Mouse (Mus musculus): ENCODE data around the gene Zbtb33. TPM values are rescaled to one million over a fixed set of nuclear protein-coding genes. Genes with fewer than 3 reads are reported as not detected.
"Not testable (repeated sequence)": the region's sequence is repeated elsewhere in the genome, so short reads cannot be mapped to it uniquely, and the experiment has no call there.

Zbtb33 gene
- 3.6 and 3.8 TPM in 2 replicates for polyA plus RNA-seq (2015; fragmentation: Nextera tagmentation; extraction: Ambion mirVana)

DNA sequence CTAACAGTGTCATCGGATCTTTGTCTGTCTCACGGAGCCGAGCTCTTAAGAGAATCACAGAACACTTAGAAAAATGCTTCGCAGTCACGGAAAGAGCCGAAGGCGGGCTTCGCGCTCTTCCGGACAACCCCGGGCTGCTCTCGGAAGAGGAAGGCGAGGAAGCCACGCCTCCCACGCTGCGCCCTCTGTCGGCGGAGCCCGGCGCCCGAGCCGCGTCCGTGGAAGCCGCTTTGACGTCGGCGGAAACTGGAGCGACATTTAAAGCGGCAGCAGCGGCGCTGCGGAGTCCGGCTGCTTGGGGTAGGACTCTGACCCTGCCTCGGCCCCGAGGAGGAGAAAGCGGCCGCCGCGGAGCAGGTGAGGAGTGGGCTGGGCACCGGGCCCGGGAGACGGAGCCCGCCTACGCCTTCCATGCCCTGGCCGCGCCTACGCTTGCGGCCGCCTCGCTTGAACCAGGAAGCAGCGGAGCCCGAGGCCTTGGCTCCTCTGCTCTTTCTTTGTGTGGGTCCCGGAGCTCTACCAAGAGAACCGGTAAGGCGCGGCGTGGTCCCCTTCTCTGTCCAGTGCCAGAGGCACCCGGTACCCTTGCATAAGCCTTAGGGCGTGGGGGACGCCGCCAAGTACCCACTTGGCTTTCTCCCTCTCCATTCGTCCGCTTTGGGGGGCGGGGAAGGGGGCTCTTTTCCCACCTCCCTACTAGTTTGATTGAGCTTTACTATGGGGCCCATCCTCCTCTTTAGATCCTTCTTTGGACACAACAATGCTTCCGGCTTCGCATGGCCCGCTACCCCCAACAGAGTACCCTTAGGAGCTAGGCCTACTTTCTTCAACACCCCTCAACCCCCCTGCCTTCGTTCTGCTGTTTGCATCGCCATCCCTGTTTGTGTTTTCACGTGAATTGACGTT is at the start of gene Zbtb33:
Gene Zbtb33, plus strand, starts transcription at position 242 of the 906 bp plus-strand sequence.
- no peaks in the 10 kb centered on the region for H3K36me3 ChIP-seq
- 21% methylated on average over 64 of the region's 72 CpGs for WGBS

DNA sequence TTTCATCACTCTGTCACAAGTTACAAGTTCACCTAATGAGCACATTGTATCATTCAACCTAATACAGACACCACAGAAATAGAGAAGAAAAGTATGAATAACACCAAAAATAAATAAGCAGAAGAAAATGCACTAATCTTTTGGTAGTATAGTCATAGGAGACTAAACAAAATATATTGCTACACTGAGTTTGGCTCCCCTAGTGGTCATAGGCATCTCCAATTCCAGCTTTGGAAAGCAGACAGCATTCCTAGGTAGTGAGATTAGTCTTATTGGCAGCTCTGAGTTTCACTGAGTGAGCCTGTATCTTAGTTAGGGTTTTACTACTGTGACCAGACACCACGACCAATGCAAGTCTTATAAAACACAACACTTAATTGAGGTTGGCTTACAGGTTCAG is 30.5 kb upstream of the Zbtb33 start:
- Histone ChIP-seq H3K4me2 (replicated peaks) (no peak overlapping the region), H3K9ac (no peak overlapping the region), H3K4me1 (replicated peaks) (no peaks in the 10 kb centered on the region), H3K9me3 (no peaks in the 10 kb centered on the region), H3K27ac (no peak overlapping the region), H3K36me3 (no peaks in the 10 kb centered on the region), H3K4me3 (replicated peaks) (no peak overlapping the region), H3K27me3 (replicated peaks) (no peaks in the 10 kb centered on the region)
- ATAC-seq: no peak
- 57% methylated on average over 1 of the region's 1 CpGs for WGBS

More for the DNA sequence above, at the start of gene Zbtb33:
- Histone ChIP-seq H3K4me1 (replicated peaks) (no peaks in the 10 kb centered on the region), H3K27me3 (replicated peaks) (no peaks in the 10 kb centered on the region), H3K4me3 (replicated peaks) (peak within 1 kb of the TSS; percentile 55), H3K27ac (peak within 1 kb of the TSS; percentile 86), H3K9ac (peak within 1 kb of the TSS; percentile 58), H3K4me2 (replicated peaks) (peak within 1 kb of the TSS; percentile 56), H3K9me3 (no peaks in the 10 kb centered on the region)
- ATAC-seq: peak; percentile 98

DNA sequence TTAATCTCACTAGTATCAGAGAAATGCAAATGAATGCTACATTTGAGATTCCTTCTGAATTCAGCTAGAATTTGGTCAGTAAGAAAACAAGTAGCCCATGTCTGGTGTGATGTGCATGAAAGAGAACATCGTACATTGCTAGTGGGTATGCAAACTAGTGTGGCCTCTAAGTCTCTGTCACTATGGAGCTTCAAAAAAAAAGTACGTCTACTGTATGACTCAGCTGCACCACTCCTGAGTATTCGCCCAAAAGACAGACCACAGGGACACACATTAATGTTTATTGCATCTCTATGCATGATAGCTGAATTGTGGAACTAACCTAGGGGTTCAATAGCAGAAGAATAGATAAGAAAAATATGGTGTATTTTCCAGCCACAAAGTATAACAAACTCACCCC is 24.3 kb upstream of the Zbtb33 start:
- Histone ChIP-seq H3K4me2 (replicated peaks) (no peak overlapping the region), H3K4me1 (replicated peaks) (no peaks in the 10 kb centered on the region), H3K4me3 (replicated peaks) (no peak overlapping the region), H3K9ac (no peak overlapping the region), H3K27me3 (replicated peaks) (no peaks in the 10 kb centered on the region), H3K9me3 (no peaks in the 10 kb centered on the region), H3K27ac (no peak overlapping the region), H3K36me3 (no peaks in the 10 kb centered on the region)
- WGBS: 83% methylated on average over 3 of the region's 3 CpGs
- no peak for ATAC-seq

DNA sequence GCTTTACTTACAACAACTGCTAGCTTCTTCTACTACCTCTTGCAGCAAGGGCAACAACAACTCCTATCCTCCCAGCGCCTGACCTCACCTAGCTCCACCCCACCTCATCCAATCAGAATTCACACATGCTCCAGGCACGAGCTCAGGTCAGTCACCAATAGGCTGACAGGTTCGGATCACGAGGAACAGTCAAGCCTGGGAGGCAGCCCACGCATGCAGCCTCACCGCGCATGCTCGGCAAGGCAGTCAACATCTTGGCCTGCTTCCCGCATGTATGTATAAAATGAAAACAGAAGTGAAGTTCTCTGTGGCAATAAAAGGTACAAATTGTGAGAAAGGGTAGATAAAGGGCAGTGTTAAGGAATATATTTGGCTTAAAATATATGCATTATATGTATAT is 23.5 kb upstream of the Zbtb33 start:
- Histone ChIP-seq H3K27ac (no peak overlapping the region), H3K4me3 (replicated peaks) (no peak overlapping the region), H3K4me2 (replicated peaks) (no peak overlapping the region), H3K9me3 (no peaks in the 10 kb centered on the region), H3K27me3 (replicated peaks) (no peaks in the 10 kb centered on the region), H3K4me1 (replicated peaks) (no peaks in the 10 kb centered on the region), H3K9ac (no peak overlapping the region), H3K36me3 (no peaks in the 10 kb centered on the region)
- 71% methylated on average over 9 of the region's 9 CpGs for WGBS
- ATAC-seq: no peak

DNA sequence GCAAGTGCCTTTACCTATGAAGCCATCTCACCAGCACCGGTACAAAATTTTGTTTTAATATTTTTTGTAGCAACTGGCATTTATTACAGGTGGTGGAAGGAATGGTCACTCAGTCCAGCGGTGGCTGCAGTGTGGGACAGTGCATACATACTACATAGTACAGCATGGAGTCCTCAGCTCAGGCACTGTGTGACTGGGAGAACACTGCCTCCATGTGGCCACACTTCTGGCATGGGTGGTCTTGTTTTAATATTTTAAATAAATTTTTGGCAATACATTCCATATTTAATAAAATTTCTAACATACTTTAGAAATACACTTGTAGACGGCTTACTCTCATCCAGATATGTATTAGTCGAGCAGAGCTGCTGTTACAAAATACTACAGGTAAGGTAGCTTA is 23.0 kb upstream of the Zbtb33 start:
- no peak for ATAC-seq
- WGBS: 80% methylated on average over 4 of the region's 4 CpGs
- Histone ChIP-seq H3K27ac (no peak overlapping the region), H3K4me2 (replicated peaks) (no peak overlapping the region), H3K4me3 (replicated peaks) (no peak overlapping the region), H3K9ac (no peak overlapping the region), H3K9me3 (no peaks in the 10 kb centered on the region), H3K36me3 (no peaks in the 10 kb centered on the region), H3K27me3 (replicated peaks) (no peaks in the 10 kb centered on the region), H3K4me1 (replicated peaks) (no peaks in the 10 kb centered on the region)

DNA sequence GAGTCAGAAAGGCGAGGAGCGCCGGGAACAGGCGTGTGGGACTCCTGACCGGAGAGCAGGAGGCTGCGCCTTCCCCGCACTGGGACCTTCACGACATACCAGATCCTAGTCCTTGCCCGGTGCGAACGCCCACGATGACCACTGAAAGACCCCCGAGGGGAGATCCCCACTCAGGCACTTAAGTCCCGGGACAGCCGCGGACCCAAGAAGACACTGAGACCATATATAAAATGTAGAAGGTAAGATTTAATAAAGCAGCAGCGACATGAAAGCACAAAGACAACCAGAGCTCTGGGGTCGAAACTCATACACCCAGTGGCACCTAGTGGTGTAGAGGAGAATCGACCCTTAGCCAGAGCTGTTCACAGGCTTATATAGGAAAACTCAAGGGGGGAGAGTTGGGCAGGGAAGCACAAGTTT is 9.7 kb upstream of the Zbtb33 start:
- not testable (repeated sequence) for H3K27ac ChIP-seq; H3K4me1 ChIP-seq (replicated peaks); H3K36me3 ChIP-seq; H3K9me3 ChIP-seq; H3K9ac ChIP-seq; H3K27me3 ChIP-seq (replicated peaks)
- Histone ChIP-seq H3K4me3 (replicated peaks) (peak overlapping the region; percentile 21; the same call in 1 of the 2 replicates), H3K4me2 (replicated peaks) (peak overlapping the region; percentile 40)
- ATAC-seq: peak; percentile 80
- WGBS: 35% methylated on average over 19 of the region's 19 CpGs

DNA sequence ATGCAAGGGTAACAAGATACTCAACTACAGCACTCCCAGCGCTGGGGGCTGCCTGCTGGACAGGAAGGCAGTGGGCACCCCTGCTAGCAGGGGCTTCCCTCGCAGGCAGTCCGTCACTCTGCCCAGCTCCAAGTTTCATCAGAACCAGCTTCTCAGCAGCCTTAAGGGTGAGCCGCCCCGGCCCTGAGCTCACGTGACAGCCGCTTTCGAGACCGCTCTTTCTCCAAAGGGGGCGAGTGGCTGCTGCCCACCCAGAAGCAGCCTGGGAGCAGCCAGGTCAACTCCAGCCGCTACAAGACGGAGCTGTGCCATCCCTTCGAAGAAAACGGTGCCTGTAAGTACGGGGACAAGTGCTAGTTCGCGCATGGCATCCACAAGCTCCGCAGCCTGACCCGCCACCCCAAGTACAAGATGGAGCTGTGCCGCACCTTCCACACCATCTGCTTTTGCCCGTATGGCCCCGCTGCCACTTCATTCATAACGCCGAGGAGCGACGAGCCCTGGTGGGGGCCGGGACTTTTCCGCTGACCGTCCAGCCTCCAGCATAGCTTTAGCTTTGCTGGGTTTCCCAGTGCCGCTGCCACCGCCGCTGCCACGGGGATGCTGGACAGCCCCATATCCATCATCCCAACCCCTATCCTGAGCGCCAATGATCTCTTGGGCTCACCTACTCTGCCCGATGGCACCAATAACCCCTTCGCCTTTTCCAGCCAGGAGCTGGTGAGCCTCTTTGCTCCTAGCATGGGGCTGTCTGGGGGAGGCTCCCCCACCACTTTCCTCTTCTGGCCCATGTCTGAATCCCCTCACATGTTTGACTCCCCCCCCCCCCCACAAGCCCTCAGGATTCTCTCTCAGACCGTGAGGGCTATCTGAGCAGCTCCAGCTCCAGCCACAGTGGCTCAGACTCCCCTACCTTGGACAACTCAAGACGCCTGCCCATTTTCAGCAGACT is 8.7 kb upstream of the Zbtb33 start:
- peak overlapping the region; percentile 42 for H3K4me3 ChIP-seq (replicated peaks)
- no peaks in the 10 kb centered on the region for H3K4me1 ChIP-seq (replicated peaks)
- 25% methylated on average over 38 of the region's 38 CpGs for WGBS
- no peaks in the 10 kb centered on the region for H3K36me3 ChIP-seq
- H3K27ac ChIP-seq: 0 out of 2 replicates have a peak overlapping the region, but pooled peaks have one; percentile 27
- ATAC-seq: peak; percentile 72
- no peaks in the 10 kb centered on the region for H3K27me3 ChIP-seq (replicated peaks)
- H3K9me3 ChIP-seq: no peaks in the 10 kb centered on the region
- peak overlapping the region; percentile 30 for H3K9ac ChIP-seq
- H3K4me2 ChIP-seq (replicated peaks): peak overlapping the region; percentile 80

DNA sequence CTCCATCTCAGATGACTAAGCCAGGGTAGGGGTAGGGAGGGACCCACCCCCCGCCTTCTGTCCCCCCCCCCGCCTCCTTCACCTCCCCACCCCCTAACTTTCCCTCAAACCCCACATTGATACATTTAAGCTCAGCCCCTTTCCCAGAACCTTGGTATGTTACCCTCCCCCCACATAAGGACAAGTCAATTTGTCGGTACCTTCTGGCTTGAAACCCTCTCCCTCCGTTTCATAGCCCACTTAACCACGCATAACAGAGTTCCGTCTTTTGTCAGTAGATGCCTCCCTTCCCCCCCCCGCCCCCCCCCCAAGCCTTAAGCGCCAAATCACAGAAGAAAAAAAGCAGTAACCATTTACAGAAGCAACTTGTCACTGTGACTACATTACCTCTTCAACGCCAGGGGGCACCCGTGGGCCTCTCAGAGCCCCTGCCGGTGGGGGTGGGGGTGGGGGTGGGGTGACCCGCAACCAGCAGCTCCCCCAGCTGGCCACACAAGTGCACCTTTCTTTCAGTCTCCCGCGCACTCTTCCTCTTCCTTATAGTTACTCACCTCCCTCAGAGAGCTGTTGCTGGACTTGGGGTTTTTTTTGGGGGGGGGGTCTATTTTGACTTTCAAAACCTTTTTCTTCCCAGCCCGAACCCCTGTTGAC is 7.9 kb upstream of the Zbtb33 start:
- 17% methylated on average over 11 of the region's 15 CpGs for WGBS
- H3K9ac ChIP-seq: no peak overlapping the region
- H3K27me3 ChIP-seq (replicated peaks): no peaks in the 10 kb centered on the region
- H3K27ac ChIP-seq: no peak overlapping the region
- no peaks in the 10 kb centered on the region for H3K4me1 ChIP-seq (replicated peaks)
- peak; percentile 78 for ATAC-seq
- no peaks in the 10 kb centered on the region for H3K9me3 ChIP-seq
- no peaks in the 10 kb centered on the region for H3K36me3 ChIP-seq
- peak overlapping the region; percentile 80 for H3K4me2 ChIP-seq (replicated peaks)
- H3K4me3 ChIP-seq (replicated peaks): no peak overlapping the region

DNA sequence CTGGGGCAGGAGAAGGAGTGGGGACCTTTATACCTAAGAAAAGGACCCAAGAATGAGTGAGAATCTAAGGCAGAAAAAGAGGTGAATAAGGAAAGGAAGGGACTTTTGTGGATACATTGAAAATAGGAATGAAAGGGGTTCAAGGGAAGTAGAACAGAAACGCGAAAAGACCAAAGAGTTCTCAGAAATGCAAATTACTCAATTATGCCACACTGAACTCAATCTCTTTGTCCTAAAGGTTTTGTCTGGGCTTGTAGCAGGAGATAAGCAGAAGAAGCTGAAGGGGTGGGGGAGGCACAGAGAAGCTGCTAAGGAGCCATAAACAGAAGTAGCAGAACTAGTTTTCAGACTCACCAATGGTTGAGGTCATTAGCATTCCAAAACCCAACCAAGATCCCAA is 4.1 kb upstream of the Zbtb33 start:
- Histone ChIP-seq H3K27ac (no peak overlapping the region), H3K27me3 (replicated peaks) (no peaks in the 10 kb centered on the region), H3K9ac (no peak overlapping the region), H3K4me1 (replicated peaks) (no peaks in the 10 kb centered on the region), H3K4me2 (replicated peaks) (no peak overlapping the region), H3K36me3 (no peaks in the 10 kb centered on the region), H3K4me3 (replicated peaks) (no peak overlapping the region), H3K9me3 (no peaks in the 10 kb centered on the region)
- 42% methylated on average over 2 of the region's 2 CpGs for WGBS
- ATAC-seq: no peak

DNA sequence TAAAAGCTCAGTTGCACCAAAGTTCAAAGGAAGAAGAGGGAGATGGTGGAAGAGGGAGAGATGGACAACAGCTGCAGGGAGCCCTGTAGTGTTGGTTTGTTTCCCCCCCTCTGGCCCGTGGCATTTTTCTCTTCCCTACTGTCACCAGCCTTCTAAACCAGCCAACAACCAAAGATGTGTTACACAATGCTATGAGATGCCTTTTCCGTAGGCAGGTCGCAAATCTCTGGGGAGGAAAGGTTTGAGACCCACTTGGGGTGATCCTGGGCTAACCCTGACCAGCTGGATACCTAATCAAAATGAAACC is 818 bp downstream of the Zbtb33 start:
- H3K27ac ChIP-seq: peak overlapping the region; percentile 86
- ATAC-seq: peak; percentile 13; the same call in 1 of the 2 replicates
- 35% methylated on average over 3 of the region's 3 CpGs for WGBS

DNA sequence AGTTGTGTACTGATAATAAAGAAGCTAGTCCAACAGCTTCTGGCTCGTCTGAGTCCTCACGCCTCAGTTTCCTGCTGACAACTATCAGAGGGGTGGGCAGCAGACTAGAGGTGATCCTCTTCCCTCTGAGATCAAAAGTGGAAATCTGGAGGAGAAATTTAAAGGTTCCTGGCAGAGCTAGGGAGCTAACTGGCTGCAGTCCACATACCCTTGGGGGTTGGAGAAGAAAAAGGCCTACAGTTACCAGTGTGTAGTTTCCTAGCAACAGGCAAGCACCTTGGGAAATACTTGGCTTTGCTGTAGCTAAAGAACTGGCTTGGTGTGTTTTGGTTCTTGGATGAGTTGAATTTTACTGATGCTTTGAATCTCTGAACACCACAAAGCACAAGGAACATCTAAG is 12.2 kb downstream of the Zbtb33 start:
- H3K27me3 ChIP-seq (replicated peaks): no peaks in the 10 kb centered on the region
- H3K36me3 ChIP-seq: no peaks in the 10 kb centered on the region
- 66% methylated on average over 2 of the region's 2 CpGs for WGBS
- H3K4me2 ChIP-seq (replicated peaks): no peak overlapping the region
- no peak overlapping the region for H3K9ac ChIP-seq
- H3K4me3 ChIP-seq (replicated peaks): no peak overlapping the region
- ATAC-seq: no peak
- no peaks in the 10 kb centered on the region for H3K4me1 ChIP-seq (replicated peaks)
- no peaks in the 10 kb centered on the region for H3K9me3 ChIP-seq
- no peak overlapping the region for H3K27ac ChIP-seq

More for the DNA sequence above, 818 bp downstream of the Zbtb33 start:
- Histone ChIP-seq H3K4me2 (replicated peaks) (peak overlapping the region; percentile 56), H3K9ac (peak overlapping the region; percentile 58), H3K36me3 (no peaks in the 10 kb centered on the region), H3K27me3 (replicated peaks) (no peaks in the 10 kb centered on the region), H3K4me3 (replicated peaks) (peak overlapping the region; percentile 55), H3K4me1 (replicated peaks) (no peaks in the 10 kb centered on the region), H3K9me3 (no peaks in the 10 kb centered on the region)

DNA sequence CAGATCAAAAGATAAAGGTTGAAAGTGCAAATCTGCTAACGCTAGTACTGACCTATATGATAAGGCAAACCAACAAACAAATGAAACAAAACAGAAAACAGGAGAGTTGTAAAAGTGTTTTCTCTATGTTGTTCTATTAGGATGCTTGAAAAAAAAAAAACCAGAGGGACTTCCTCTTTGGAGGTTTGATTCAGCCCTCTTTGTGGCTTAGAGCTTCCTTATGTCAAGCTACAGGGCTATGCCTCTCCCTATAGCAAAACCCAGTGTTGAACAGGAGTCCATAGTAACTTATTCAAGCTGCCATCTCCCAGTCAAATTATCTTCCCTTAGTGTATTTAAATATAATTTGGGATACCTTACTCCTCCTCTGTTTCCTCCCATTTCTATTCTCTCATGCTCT is 17.8 kb downstream of the Zbtb33 start:
- no peaks in the 10 kb centered on the region for H3K4me1 ChIP-seq (replicated peaks)
- WGBS: 67% methylated on average over 1 of the region's 1 CpGs
- no peaks in the 10 kb centered on the region for H3K9me3 ChIP-seq
- no peak overlapping the region for H3K4me2 ChIP-seq (replicated peaks)
- H3K27ac ChIP-seq: no peak overlapping the region
- H3K9ac ChIP-seq: no peak overlapping the region
- H3K27me3 ChIP-seq (replicated peaks): no peaks in the 10 kb centered on the region
- H3K36me3 ChIP-seq: no peaks in the 10 kb centered on the region
- no peak for ATAC-seq
- H3K4me3 ChIP-seq (replicated peaks): no peak overlapping the region
